Mouse (Mus musculus) liver, postnatal 0 days (tissue): ENCODE measurements at regions not wholly inside any gene's neighbourhood (a gene's known extent, or its start where the extent isn't known, plus 50 kb on each side); places are given as distances from the start of the nearest gene placed in this dataset.

Experiments used
- CTCF ChIP-seq: sonication (generic); IDR thresholded peaks from 2 replicates; pipeline ENCODE4 v1.5.1; 2016; ENCODE audit warnings: antibody characterized with exemption, low read depth
- EP300 ChIP-seq: IDR thresholded peaks from 2 replicates; pipeline ENCODE4 v1.6.1; 2016; ENCODE audit warnings: antibody characterized with exemption, low read depth, mild to moderate bottlenecking

DNA sequence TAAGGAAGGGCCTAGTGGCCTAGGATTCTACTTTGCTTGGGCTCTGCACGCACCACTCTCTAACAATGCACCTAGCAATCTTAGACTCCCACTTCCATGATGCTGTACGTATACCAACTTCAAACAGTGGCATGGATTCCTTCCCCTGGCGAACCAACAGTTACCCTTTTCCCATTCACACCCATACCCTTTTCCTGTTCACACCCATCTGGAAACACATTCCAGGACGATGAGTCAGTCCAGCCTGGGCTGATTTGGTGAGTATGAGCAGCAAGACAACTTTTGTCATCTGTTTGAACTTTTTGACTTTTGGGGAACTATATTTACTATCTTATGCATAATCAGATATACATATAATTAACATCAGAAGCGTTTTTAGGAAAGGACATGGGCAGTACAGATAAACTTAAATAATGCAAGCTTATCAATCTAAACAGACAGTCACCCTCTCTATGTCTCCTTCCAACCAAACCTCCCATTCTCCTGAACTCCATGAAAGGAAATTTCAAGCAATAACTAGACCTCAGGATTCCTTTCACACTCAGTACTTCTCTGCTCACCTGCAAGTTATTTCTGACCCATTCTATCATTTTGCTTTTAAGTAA lies 1152.7 kb downstream of the 9330182O14Rik start:
- TF ChIP-seq CTCF (no peak), EP300 (no peak)
